ENCODE assay signal across 11 mouse cellular contexts in the genomic region with DNA sequence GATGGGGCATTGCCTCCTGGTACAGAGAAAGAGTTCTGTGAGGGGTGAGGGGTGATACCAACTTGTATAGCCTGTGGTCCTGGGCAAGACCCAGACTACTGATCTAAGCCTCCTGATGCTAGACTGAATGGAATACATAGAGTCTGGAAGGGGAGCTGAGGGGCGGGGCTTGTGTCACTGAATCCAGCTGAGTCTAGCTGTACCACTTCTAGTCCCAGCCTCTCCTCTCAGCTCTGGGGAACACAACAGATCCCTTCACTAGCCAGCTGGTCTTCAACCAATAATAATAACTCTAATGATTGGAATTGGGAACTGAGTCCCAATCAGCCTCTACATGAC. TPM values are rescaled to one million over a fixed set of nuclear protein-coding genes. Genes with fewer than 3 reads are reported as not detected.
A peak's percentile ranks its signal among the peaks of the same experiment; 100 is the strongest.
DNase-seq lines count a peak whose midpoint lies in the region; ATAC-seq and TF ChIP-seq lines count a peak whose summit lies in the region.
"Had no signal": no experiment of that assay in that cellular context is flagged by ENCODE, and none has a peak within 500 bp of the region (broad histone marks: within the 10 kb centered on the region; RNA-seq: fewer than 3 reads in every experiment).

No protein-coding gene starts in this region.

- H3K27ac ChIP-seq in kidney, embryonic 15.5 days = no peak overlapping the region
- no peak overlapping the region for H3K27ac ChIP-seq in embryonic facial prominence, embryonic 13.5 days
- H3K27ac ChIP-seq in intestine, embryonic 14.5 days (ENCODE audit: low read depth) = no peak overlapping the region
- H3K27ac ChIP-seq in midbrain, postnatal 0 days (ENCODE audit: low read depth, low read length) = peak overlapping the region; percentile 57; the same call in 1 of the 2 replicates

- no peak for TF ChIP-seq CTCF in midbrain, postnatal 0 days (IDR thresholded peaks at IDR 0.05)

- no peak overlapping the region for H3K9ac ChIP-seq in kidney, embryonic 15.5 days
- H3K9ac ChIP-seq in embryonic facial prominence, embryonic 13.5 days = no peak overlapping the region; the same call in 1 of the 2 replicates
- no peak overlapping the region for H3K9ac ChIP-seq in intestine, embryonic 14.5 days (ENCODE audit: low read length)
- H3K9ac ChIP-seq in midbrain, postnatal 0 days (replicated peaks; ENCODE audit: low read length, poor library complexity, severe bottlenecking) = peak overlapping the region; percentile 67

- no peak for DNase-seq in kidney, adult 8-10 months
- no peak for DNase-seq in intestine, embryonic 14.5 days (ENCODE audit: low spot score)
- no peak for DNase-seq in midbrain, postnatal 0 days (ENCODE audit: low spot score)
- no peak for DNase-seq in yolk sac, embryonic 10.5 days (ENCODE audit: low spot score)
- no peak for DNase-seq in urinary bladder, postnatal 4 days (ENCODE audit: low spot score in 2 of 2)
- DNase-seq in adipocyte (ENCODE audit: low spot score) = no peak

- H3K36me3 ChIP-seq in kidney, embryonic 15.5 days = no peaks in the 10 kb centered on the region
- no peaks in the 10 kb centered on the region for H3K36me3 ChIP-seq in embryonic facial prominence, embryonic 13.5 days
- H3K36me3 ChIP-seq in intestine, embryonic 14.5 days (ENCODE audit: control insufficient read depth, insufficient read depth, low read length) = no peaks in the 10 kb centered on the region
- peaks cover 2% of the 10 kb centered on the region; the same call in 1 of the 2 replicates for H3K36me3 ChIP-seq in midbrain, postnatal 0 days (ENCODE audit: insufficient read depth, low read length)

- 86% methylated on average over 1 of the region's 1 CpGs for WGBS in kidney, embryonic 15.5 days
- WGBS in embryonic facial prominence, embryonic 13.5 days = 89% methylated on average over 1 of the region's 1 CpGs
- 73% methylated on average over 1 of the region's 1 CpGs for WGBS in intestine, embryonic 14.5 days
- 71% methylated on average over 1 of the region's 1 CpGs for WGBS in midbrain, postnatal 0 days

- H3K27me3 ChIP-seq in kidney, embryonic 15.5 days = peaks cover 39% of the 10 kb centered on the region
- peaks cover 47% of the 10 kb centered on the region for H3K27me3 ChIP-seq in embryonic facial prominence, embryonic 13.5 days
- H3K27me3 ChIP-seq in intestine, embryonic 14.5 days (replicated peaks; ENCODE audit: control insufficient read depth, insufficient read depth, low read length) = peaks cover 25% of the 10 kb centered on the region
- peaks cover 7% of the 10 kb centered on the region for H3K27me3 ChIP-seq in midbrain, postnatal 0 days (ENCODE audit: insufficient read depth, low read length)

- H3K4me1 ChIP-seq in kidney, embryonic 15.5 days = peaks cover 31% of the 10 kb centered on the region
- H3K4me1 ChIP-seq in embryonic facial prominence, embryonic 13.5 days = peaks cover 24% of the 10 kb centered on the region
- peaks cover 5% of the 10 kb centered on the region; the same call in 1 of the 2 replicates for H3K4me1 ChIP-seq in intestine, embryonic 14.5 days (replicated peaks; ENCODE audit: control insufficient read depth, insufficient read depth, low read length)
- peaks cover 22% of the 10 kb centered on the region; the same call in 1 of the 2 replicates for H3K4me1 ChIP-seq in midbrain, postnatal 0 days (ENCODE audit: insufficient read depth, low read length)

- ATAC-seq in kidney, embryonic 15.5 days (replicated peaks; ENCODE audit: low FRiP score) = no peak; the same call in 1 of the 2 replicates
- ATAC-seq in embryonic facial prominence, embryonic 13.5 days (ENCODE audit: insufficient number of reproducible peaks, insufficient read depth, low FRiP score, low TSS enrichment, low read depth) = no peak
- ATAC-seq in intestine, embryonic 14.5 days (replicated peaks; ENCODE audit: low FRiP score, low TSS enrichment, low read depth) = peak; percentile 57
- no peak for ATAC-seq in midbrain, postnatal 0 days (ENCODE audit: low FRiP score)

- H3K4me2 ChIP-seq in kidney, embryonic 15.5 days = peak overlapping the region; percentile 99
- peak overlapping the region; percentile 97 for H3K4me2 ChIP-seq in embryonic facial prominence, embryonic 13.5 days
- H3K4me2 ChIP-seq in intestine, embryonic 14.5 days (ENCODE audit: low read length) = peak overlapping the region; percentile 96
- H3K4me2 ChIP-seq in midbrain, postnatal 0 days (ENCODE audit: low read depth, low read length, poor library complexity, severe bottlenecking) = peak overlapping the region; percentile 96

- H3K9me3 ChIP-seq in kidney, embryonic 15.5 days (replicated peaks) = no peaks in the 10 kb centered on the region
- H3K9me3 ChIP-seq in embryonic facial prominence, embryonic 13.5 days = no peaks in the 10 kb centered on the region
- H3K9me3 ChIP-seq in intestine, embryonic 14.5 days (ENCODE audit: control insufficient read depth, low read length) = no peaks in the 10 kb centered on the region
- no peaks in the 10 kb centered on the region for H3K9me3 ChIP-seq in midbrain, postnatal 0 days (ENCODE audit: low read length)

- H3K4me3 ChIP-seq in kidney, embryonic 15.5 days (replicated peaks) = peak overlapping the region; percentile 62
- peak overlapping the region; percentile 64 for H3K4me3 ChIP-seq in embryonic facial prominence, embryonic 13.5 days
- peak overlapping the region; percentile 49; the same call in 1 of the 2 replicates for H3K4me3 ChIP-seq in intestine, embryonic 14.5 days (ENCODE audit: low read depth, low read length)
- H3K4me3 ChIP-seq in midbrain, postnatal 0 days (ENCODE audit: low read depth, low read length) = peak overlapping the region; percentile 68

RNA-seq across cellular contexts. Expression of a gene that starts 0.4 kb away (rescaled TPM):
- 0.05 TPM in 1 of 2 replicates, not detected in the other for polyA plus RNA-seq in kidney, embryonic 15.5 days (2015; fragmentation: Nextera tagmentation; extraction: Ambion mirVana)
- not detected in 2 replicates for polyA plus RNA-seq in embryonic facial prominence, embryonic 13.5 days (2015; fragmentation: Nextera tagmentation; extraction: Ambion mirVana)
- 0.19 TPM in 1 of 2 replicates, not detected in the other for polyA plus RNA-seq in intestine, embryonic 14.5 days (2014; fragmentation: Nextera tagmentation; extraction: Ambion mirVana)
- total RNA-seq in midbrain, postnatal 0 days (2014; rRNA removed) = 43.6 and 45.2 TPM in 2 replicates
- polyA plus RNA-seq in midbrain, postnatal 0 days (2015; fragmentation: Nextera tagmentation; extraction: Ambion mirVana) = 1.7 and 1.8 TPM in 2 replicates
- total RNA-seq: liver, adult 2 months had no signal

RNA-seq across cellular contexts. Expression of a gene that starts 23.4 kb away (rescaled TPM):
- 10.4 and 12.2 TPM in 2 replicates for polyA plus RNA-seq in kidney, embryonic 15.5 days (2015; fragmentation: Nextera tagmentation; extraction: Ambion mirVana)
- polyA plus RNA-seq in embryonic facial prominence, embryonic 13.5 days (2015; fragmentation: Nextera tagmentation; extraction: Ambion mirVana) = 11.7 and 13.7 TPM in 2 replicates
- polyA plus RNA-seq in intestine, embryonic 14.5 days (2014; fragmentation: Nextera tagmentation; extraction: Ambion mirVana) = 8.1 and 8.4 TPM in 2 replicates
- 74.5 and 78.2 TPM in 2 replicates for total RNA-seq in midbrain, postnatal 0 days (2014; rRNA removed)
- 25.9 and 26.2 TPM in 2 replicates for polyA plus RNA-seq in midbrain, postnatal 0 days (2015; fragmentation: Nextera tagmentation; extraction: Ambion mirVana)

RNA-seq across cellular contexts. Expression of a gene that starts 27.1 kb away (rescaled TPM):
- polyA plus RNA-seq in kidney, embryonic 15.5 days (2015; fragmentation: Nextera tagmentation; extraction: Ambion mirVana) = not detected in 2 replicates
- not detected in 2 replicates for polyA plus RNA-seq in embryonic facial prominence, embryonic 13.5 days (2015; fragmentation: Nextera tagmentation; extraction: Ambion mirVana)
- polyA plus RNA-seq in intestine, embryonic 14.5 days (2014; fragmentation: Nextera tagmentation; extraction: Ambion mirVana) = not detected in 2 replicates
- not detected in 2 replicates for total RNA-seq in midbrain, postnatal 0 days (2014; rRNA removed)
- polyA plus RNA-seq in midbrain, postnatal 0 days (2015; fragmentation: Nextera tagmentation; extraction: Ambion mirVana) = not detected in 2 replicates
- total RNA-seq: gastrocnemius, adult 8-10 months; liver, adult 2 months had no signal
- polyA plus RNA-seq: brain, embryonic 14.5 days; liver, adult 2 months had no signal

RNA-seq across cellular contexts. Expression of a gene that starts 31.3 kb away (rescaled TPM):
- polyA plus RNA-seq in kidney, embryonic 15.5 days (2015; fragmentation: Nextera tagmentation; extraction: Ambion mirVana) = not detected in 2 replicates
- not detected in 2 replicates for polyA plus RNA-seq in embryonic facial prominence, embryonic 13.5 days (2015; fragmentation: Nextera tagmentation; extraction: Ambion mirVana)
- polyA plus RNA-seq in intestine, embryonic 14.5 days (2014; fragmentation: Nextera tagmentation; extraction: Ambion mirVana) = not detected in 2 replicates
- total RNA-seq in midbrain, postnatal 0 days (2014; rRNA removed) = 2.3 TPM in 1 of 2 replicates, not detected in the other
- 1.6 and 2.1 TPM in 2 replicates for polyA plus RNA-seq in midbrain, postnatal 0 days (2015; fragmentation: Nextera tagmentation; extraction: Ambion mirVana)
- total RNA-seq: liver, adult 2 months had no signal
- polyA plus RNA-seq: liver, adult 2 months had no signal

RNA-seq across cellular contexts. Expression of a gene that starts 50.1 kb away (rescaled TPM):
- polyA plus RNA-seq in kidney, embryonic 15.5 days (2015; fragmentation: Nextera tagmentation; extraction: Ambion mirVana) = 2.7 and 2.8 TPM in 2 replicates
- 11.3 and 11.8 TPM in 2 replicates for polyA plus RNA-seq in embryonic facial prominence, embryonic 13.5 days (2015; fragmentation: Nextera tagmentation; extraction: Ambion mirVana)
- 32.5 and 34.7 TPM in 2 replicates for polyA plus RNA-seq in intestine, embryonic 14.5 days (2014; fragmentation: Nextera tagmentation; extraction: Ambion mirVana)
- total RNA-seq in midbrain, postnatal 0 days (2014; rRNA removed) = 1.7 and 1.9 TPM in 2 replicates
- polyA plus RNA-seq in midbrain, postnatal 0 days (2015; fragmentation: Nextera tagmentation; extraction: Ambion mirVana) = 1.3 and 1.6 TPM in 2 replicates
- total RNA-seq: gastrocnemius, adult 8-10 months; liver, adult 2 months had no signal
- polyA plus RNA-seq: liver, adult 2 months had no signal
